Mouse (Mus musculus): ENCODE results near the gene Iqsec2. TPM values are rescaled to one million over a fixed set of nuclear protein-coding genes. Genes with fewer than 3 reads are reported as not detected.

The Iqsec2 gene
- polyA plus RNA-seq, 2 experiments = 1.1 to 1.3 TPM

DNA sequence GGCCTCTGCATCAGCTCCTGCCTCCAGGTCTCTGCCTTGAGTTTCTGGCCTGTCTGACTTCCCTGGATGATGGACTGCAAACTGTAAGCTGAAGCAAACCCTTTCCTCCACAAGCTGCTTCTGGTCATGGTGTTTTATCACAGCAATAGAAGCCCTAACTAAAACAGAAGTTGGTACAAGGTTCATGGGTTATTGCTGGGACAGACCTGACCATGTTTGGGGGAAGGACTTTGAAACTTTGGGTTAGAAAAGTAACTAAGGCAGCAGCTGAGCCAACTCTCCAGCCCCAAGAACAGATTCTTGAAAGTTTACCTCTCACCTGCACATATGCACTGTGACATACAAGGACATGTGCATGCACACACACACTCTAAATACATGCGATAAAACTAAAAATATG is 61.4 kb downstream of the Iqsec2 start:
- H3K27me3 ChIP-seq (ENCODE audit: control insufficient read depth, insufficient read depth, low read length) = no peaks in the 10 kb centered on the region; the same call in 1 of the 2 replicates
- H3K9me3 ChIP-seq (ENCODE audit: control insufficient read depth, low read length) = no peaks in the 10 kb centered on the region
- no peak overlapping the region for H3K9ac ChIP-seq (replicated peaks)
- TF ChIP-seq CTCF (IDR thresholded peaks at IDR 0.05; ENCODE audit: low read depth) (no peak), EP300 (IDR thresholded peaks at IDR 0.05; ENCODE audit: low read depth) (no peak)
- WGBS (ENCODE audit: insufficient replicate concordance) = 67% methylated on average over 1 of the region's 1 CpGs
- no peak overlapping the region for H3K4me2 ChIP-seq (ENCODE audit: low read depth)
- no peaks in the 10 kb centered on the region for H3K4me1 ChIP-seq (replicated peaks; ENCODE audit: control insufficient read depth in 2 of 2, insufficient read depth in 2 of 2, low read length in 1 of 2)
- H3K27ac ChIP-seq = no peak overlapping the region
- DNase-seq (ENCODE audit: low read depth in 3 of 3, low spot score in 3 of 3) (no peak), ATAC-seq (ENCODE audit: insufficient read depth) (no peak)
- no peaks in the 10 kb centered on the region for H3K36me3 ChIP-seq (replicated peaks; ENCODE audit: control insufficient read depth, insufficient read depth, low read depth)
- H3K4me3 ChIP-seq (ENCODE audit: insufficient read depth in 1 of 2, low read depth in 2 of 2, low read length in 2 of 2) = no peak overlapping the region

DNA sequence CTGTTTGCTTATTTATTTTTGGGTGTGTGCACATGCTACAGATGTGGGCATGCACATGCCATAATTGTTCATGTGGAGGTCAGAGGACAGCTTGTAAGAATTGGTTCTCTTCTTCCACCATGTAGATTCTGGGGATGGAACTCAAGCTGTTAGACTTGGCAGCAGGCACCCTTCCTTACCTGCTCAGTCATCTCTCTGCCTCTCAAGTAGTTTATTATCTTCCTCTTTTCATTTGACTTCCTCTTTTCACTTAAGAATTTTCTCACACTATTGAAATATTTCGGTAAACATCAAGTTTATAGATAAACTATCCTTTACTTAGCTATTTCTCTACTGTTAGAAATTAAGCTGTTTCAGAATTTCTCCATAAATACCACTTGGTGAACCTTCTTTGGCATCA is 70.6 kb downstream of the Iqsec2 start:
- ATAC-seq (ENCODE audit: insufficient read depth) = no peak
- Histone ChIP-seq H3K9me3 (ENCODE audit: control insufficient read depth, low read length) (no peaks in the 10 kb centered on the region), H3K9ac (replicated peaks) (no peak overlapping the region), H3K27me3 (ENCODE audit: control insufficient read depth, insufficient read depth, low read length) (no peaks in the 10 kb centered on the region), H3K27ac (no peak overlapping the region), H3K36me3 (replicated peaks; ENCODE audit: control insufficient read depth, insufficient read depth, low read depth) (no peaks in the 10 kb centered on the region), H3K4me3 (ENCODE audit: insufficient read depth in 1 of 2, low read depth in 2 of 2, low read length in 2 of 2) (no peak overlapping the region), H3K4me2 (ENCODE audit: low read depth) (no peak overlapping the region), H3K4me1 (replicated peaks; ENCODE audit: control insufficient read depth in 2 of 2, insufficient read depth in 2 of 2, low read length in 1 of 2) (no peaks in the 10 kb centered on the region)
- 29% methylated on average over 1 of the region's 1 CpGs for WGBS (ENCODE audit: insufficient replicate concordance)
- no peak for DNase-seq (ENCODE audit: low read depth in 3 of 3, low spot score in 3 of 3)
- TF ChIP-seq EP300 (IDR thresholded peaks at IDR 0.05; ENCODE audit: low read depth) (no peak), CTCF (IDR thresholded peaks at IDR 0.05; ENCODE audit: low read depth) (no peak)

DNA sequence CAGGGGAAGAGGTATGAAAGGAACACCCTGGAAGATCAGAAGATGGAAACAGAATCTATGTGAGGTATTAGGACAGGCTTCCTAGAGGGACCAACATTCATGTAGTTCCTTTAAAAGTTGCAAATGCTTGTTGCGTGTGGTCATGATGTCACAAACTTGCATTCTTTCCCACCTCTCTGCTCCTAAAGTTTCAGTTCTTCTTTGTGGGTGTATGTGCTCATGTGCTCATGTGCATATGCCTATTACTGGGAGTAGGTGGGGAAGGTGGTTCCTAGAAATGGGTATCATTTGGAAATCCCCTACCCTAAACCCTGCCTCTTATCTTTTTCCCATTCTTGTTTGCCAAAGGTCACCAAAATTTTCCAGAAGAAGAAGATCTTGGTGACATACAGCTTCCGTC is 74.5 kb downstream of the Iqsec2 start:
- no peak for TF ChIP-seq EP300 (IDR thresholded peaks at IDR 0.05; ENCODE audit: low read depth)
- no peaks in the 10 kb centered on the region for H3K36me3 ChIP-seq (replicated peaks; ENCODE audit: control insufficient read depth, insufficient read depth, low read depth)
- H3K4me1 ChIP-seq (replicated peaks; ENCODE audit: control insufficient read depth in 2 of 2, insufficient read depth in 2 of 2, low read length in 1 of 2) = no peaks in the 10 kb centered on the region
- no peak overlapping the region for H3K27ac ChIP-seq
- no peak overlapping the region for H3K9ac ChIP-seq (replicated peaks)
- 65% methylated on average over 2 of the region's 2 CpGs for WGBS (ENCODE audit: insufficient replicate concordance)
- DNase-seq (ENCODE audit: low read depth in 3 of 3, low spot score in 3 of 3) (no peak), ATAC-seq (ENCODE audit: insufficient read depth) (no peak)
- no peaks in the 10 kb centered on the region for H3K27me3 ChIP-seq (ENCODE audit: control insufficient read depth, insufficient read depth, low read length)
- H3K9me3 ChIP-seq (ENCODE audit: control insufficient read depth, low read length) = no peaks in the 10 kb centered on the region
- no peak overlapping the region for H3K4me3 ChIP-seq (ENCODE audit: insufficient read depth in 1 of 2, low read depth in 2 of 2, low read length in 2 of 2)
- no peak overlapping the region for H3K4me2 ChIP-seq (ENCODE audit: low read depth)

DNA sequence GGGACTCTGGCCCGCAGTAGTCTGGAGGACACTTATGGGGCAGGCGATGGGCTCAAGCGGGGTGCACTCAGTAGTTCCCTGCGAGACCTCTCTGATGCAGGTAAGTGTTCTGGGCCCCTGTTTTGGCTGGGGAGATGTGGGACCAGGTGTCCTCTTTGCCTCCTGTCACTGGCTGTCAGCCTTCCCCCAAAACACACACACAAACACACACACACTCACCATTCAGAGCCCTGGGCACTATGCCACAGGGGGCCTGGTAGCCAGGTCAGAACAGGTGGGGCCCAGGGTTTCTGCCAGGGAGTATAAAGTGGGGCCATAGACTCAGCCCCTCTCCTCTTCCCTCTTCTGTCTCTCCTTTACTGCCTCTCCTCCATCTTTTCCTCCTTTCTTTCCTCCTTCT is 77.7 kb downstream of the Iqsec2 start:
- Histone ChIP-seq H3K36me3 (replicated peaks; ENCODE audit: control insufficient read depth, insufficient read depth, low read depth) (no peaks in the 10 kb centered on the region), H3K4me3 (ENCODE audit: insufficient read depth in 1 of 2, low read depth in 2 of 2, low read length in 2 of 2) (no peak overlapping the region), H3K27ac (no peak overlapping the region), H3K4me2 (ENCODE audit: low read depth) (no peak overlapping the region), H3K4me1 (replicated peaks; ENCODE audit: control insufficient read depth in 2 of 2, insufficient read depth in 2 of 2, low read length in 1 of 2) (no peaks in the 10 kb centered on the region; a peak in 1 of 4 replicates), H3K9ac (replicated peaks) (no peak overlapping the region), H3K9me3 (ENCODE audit: control insufficient read depth, low read length) (no peaks in the 10 kb centered on the region), H3K27me3 (ENCODE audit: control insufficient read depth, insufficient read depth, low read length) (no peaks in the 10 kb centered on the region)
- WGBS (ENCODE audit: insufficient replicate concordance) = 44% methylated on average over 4 of the region's 4 CpGs
- DNase-seq (ENCODE audit: low read depth in 3 of 3, low spot score in 3 of 3) (no peak), ATAC-seq (ENCODE audit: insufficient read depth) (no peak)
- TF ChIP-seq CTCF (IDR thresholded peaks at IDR 0.05; ENCODE audit: low read depth) = no peak

DNA sequence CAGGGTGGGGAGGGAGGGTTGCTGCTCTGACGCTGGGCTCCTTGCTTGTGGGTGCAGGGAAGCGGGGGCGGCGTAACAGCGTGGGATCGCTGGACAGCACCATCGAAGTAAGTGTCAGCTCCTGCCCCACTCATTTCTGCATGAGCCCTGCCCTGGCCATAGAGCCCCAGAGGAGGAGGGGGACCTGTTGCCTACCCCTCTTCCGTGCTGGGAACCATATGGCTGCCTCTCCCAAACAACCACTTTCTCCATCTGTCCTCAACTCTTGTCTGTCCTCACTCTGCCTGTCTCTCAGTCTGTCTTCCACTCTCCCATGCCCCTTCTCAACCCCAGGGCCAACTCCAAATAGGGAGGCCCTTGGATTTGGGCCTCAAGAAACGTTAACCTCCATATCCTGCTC is 78.2 kb downstream of the Iqsec2 start:
- Histone ChIP-seq H3K4me1 (replicated peaks; ENCODE audit: control insufficient read depth in 2 of 2, insufficient read depth in 2 of 2, low read length in 1 of 2) (no peaks in the 10 kb centered on the region; a peak in 1 of 4 replicates), H3K27ac (no peak overlapping the region), H3K36me3 (replicated peaks; ENCODE audit: control insufficient read depth, insufficient read depth, low read depth) (no peaks in the 10 kb centered on the region), H3K4me2 (ENCODE audit: low read depth) (no peak overlapping the region), H3K4me3 (ENCODE audit: insufficient read depth in 1 of 2, low read depth in 2 of 2, low read length in 2 of 2) (no peak overlapping the region), H3K27me3 (ENCODE audit: control insufficient read depth, insufficient read depth, low read length) (no peaks in the 10 kb centered on the region), H3K9me3 (ENCODE audit: control insufficient read depth, low read length) (no peaks in the 10 kb centered on the region), H3K9ac (replicated peaks) (no peak overlapping the region)
- 62% methylated on average over 9 of the region's 9 CpGs for WGBS (ENCODE audit: insufficient replicate concordance)
- TF ChIP-seq EP300 (IDR thresholded peaks at IDR 0.05; ENCODE audit: low read depth) = no peak
- no peak for TF ChIP-seq CTCF (IDR thresholded peaks at IDR 0.05; ENCODE audit: low read depth)
- DNase-seq (ENCODE audit: low read depth in 3 of 3, low spot score in 3 of 3) (no peak), ATAC-seq (ENCODE audit: insufficient read depth) (no peak)
